Mouse (Mus musculus) liver, embryonic 14.5 days (tissue): ENCODE measurements around the gene Mrpl20. TPM values are rescaled to one million over a fixed set of nuclear protein-coding genes. Genes with fewer than 3 reads are reported as not detected.

Experiments used
- ATAC-seq: fragments of 200-750 bp; cut with Nextera tagmentation; 2 replicates; pipeline ENCODE4 v1.8.0; 2017; ENCODE audit warnings: moderate number of reproducible peaks, mild to moderate bottlenecking, moderate library complexity; ENCODE audit not compliant: insufficient read depth
- DNase-seq, 3 experiments: peaks; one replicate each; pipeline ENCODE4 v3.0.0-alpha.2; 2012 to 2013; ENCODE audit warnings: low read depth in 3 of 3, low spot score in 3 of 3
- H3K27ac ChIP-seq: fragments of 300-500 bp; sonication (generic); 2 replicates; pipeline ENCODE4 v1.5.1; 2014; ENCODE audit warnings: moderate library complexity, mild to moderate bottlenecking, control low read depth, inconsistent platforms
- H3K27me3 ChIP-seq: fragments of 300-500 bp; sonication (generic); 2 replicates; pipeline ENCODE4 v1.6.1; 2014; ENCODE audit warnings: mild to moderate bottlenecking, low read length, moderate library complexity; ENCODE audit not compliant: control insufficient read depth, insufficient read depth
- H3K36me3 ChIP-seq: fragments of 300-500 bp; sonication (generic); replicated peaks from 2 replicates; pipeline ENCODE4 v1.6.1; 2014; ENCODE audit warnings: low read depth; ENCODE audit not compliant: control insufficient read depth, insufficient read depth
- H3K4me1 ChIP-seq, 2 experiments: fragments of 200-500 bp in 1 of 2; fragments of 300-500 bp in 1 of 2; sonication (generic) in 1 of 2; replicated peaks; 2 replicates each; pipeline ENCODE4 v1.6.1; 2012 to 2014; ENCODE audit warnings: antibody characterized with exemption in 1 of 2, inconsistent platforms in 1 of 2, low read length in 1 of 2; ENCODE audit not compliant: control insufficient read depth in 2 of 2, insufficient read depth in 2 of 2
- H3K4me2 ChIP-seq: fragments of 300-500 bp; sonication (generic); 2 replicates; pipeline ENCODE4 v1.6.1; 2014; ENCODE audit warnings: low read depth, mild to moderate bottlenecking, control low read depth, moderate library complexity
- H3K4me3 ChIP-seq, 2 experiments: fragments of 200-500 bp in 1 of 2; fragments of 300-500 bp in 1 of 2; sonication (generic) in 1 of 2; 2 replicates each; pipeline ENCODE4 v1.5.1; 2012 to 2014; ENCODE audit warnings: low read depth in 2 of 2, low read length in 2 of 2, mild to moderate bottlenecking in 2 of 2, control low read depth in 1 of 2, inconsistent platforms in 1 of 2, moderate library complexity in 1 of 2; ENCODE audit not compliant: insufficient read depth in 1 of 2
- H3K9ac ChIP-seq: fragments of 300-500 bp; sonication (generic); replicated peaks from 2 replicates; pipeline ENCODE4 v1.6.1; 2014; ENCODE audit warnings: mild to moderate bottlenecking, control low read depth, moderate library complexity
- H3K9me3 ChIP-seq: fragments of 300-500 bp; sonication (generic); 2 replicates; pipeline ENCODE4 v1.6.1; 2016; ENCODE audit warnings: low read length, mixed read lengths; ENCODE audit not compliant: control insufficient read depth
- CTCF ChIP-seq: IDR thresholded peaks from 2 replicates; pipeline ENCODE4 v1.5.1; 2016; ENCODE audit warnings: antibody characterized with exemption, low read depth, control low read depth
- EP300 ChIP-seq: IDR thresholded peaks from 2 replicates; pipeline ENCODE4 v1.6.1; 2016; ENCODE audit warnings: antibody characterized with exemption, low read depth
- WGBS: fragments of 180-500 bp; shearing (Covaris S2); extraction: QIAGEN DNeasy Blood & Tissue Kit; methylation state at CpG from one replicate; pipeline ENCODE4 v1.1.7; 2014; ENCODE audit not compliant: insufficient replicate concordance; 5-methylcytosine and 5-hydroxymethylcytosine counted together
- polyA plus RNA-seq, 2 experiments: library from polyadenylated mRNA; depleted of rRNA in 1 of 2; stranded (reverse) in 1 of 2; unstranded in 1 of 2; fragments of >200 nt; fragmentation: Nextera tagmentation in 1 of 2; extraction: Ambion mirVana in 1 of 2; gene quantifications; 2 replicates each; pipeline versions ENCODE4 v1.2.1 to v1.2.3; 2012 to 2014

Gene Mrpl20
- polyA plus RNA-seq, 2 experiments, result 62.8 to 200 TPM

GRCm38 (mm10) chr4:155841651-155842270, 39.1 kb downstream of the Mrpl20 start:
- WGBS, result 46% methylated on average over 38 of the region's 38 CpGs

GRCm38 (mm10) chr4:155843231-155843630, 40.6 kb downstream of the Mrpl20 start:
- Histone ChIP-seq H3K9ac (no peak overlapping the region), H3K4me1 (peaks cover 6 to 11% of the 10 kb centered on the region in 2 experiments), H3K4me3 (no peak overlapping the region), H3K27ac (no peak overlapping the region), H3K9me3 (no peaks in the 10 kb centered on the region), H3K36me3 (no peaks in the 10 kb centered on the region), H3K27me3 (peaks cover 6% of the 10 kb centered on the region), H3K4me2 (no peak overlapping the region)
- DNase-seq (no peak), ATAC-seq (no peak)
- TF ChIP-seq EP300 (no peak), CTCF (no peak)
- WGBS, result 75% methylated on average over 5 of the region's 5 CpGs

More at GRCm38 (mm10) chr4:155841651-155842270, 39.1 kb downstream of the Mrpl20 start:
- Histone ChIP-seq H3K27ac (no peak overlapping the region), H3K9me3 (no peaks in the 10 kb centered on the region), H3K4me3 (no peak overlapping the region), H3K9ac (no peak overlapping the region), H3K4me1 (peaks cover 6 to 12% of the 10 kb centered on the region in 2 experiments; a peak in 3 of 4 replicates), H3K36me3 (no peaks in the 10 kb centered on the region), H3K4me2 (peak overlapping the region; percentile 84), H3K27me3 (peaks cover 6% of the 10 kb centered on the region)
- DNase-seq (no peak), ATAC-seq (no peak)
- no peak for TF ChIP-seq EP300
- no peak for TF ChIP-seq CTCF

GRCm38 (mm10) chr4:155846871-155847578, 44.3 kb downstream of the Mrpl20 start, which contains the start of gene Dvl1:
Gene Dvl1, plus strand, starts transcription at chr4:155847402.
- TF ChIP-seq EP300, result no peak
- peak; percentile 45 for TF ChIP-seq CTCF
- no peaks in the 10 kb centered on the region for H3K36me3 ChIP-seq
- no peaks in the 10 kb centered on the region for H3K9me3 ChIP-seq
- 5% methylated on average over 60 of the region's 65 CpGs for WGBS
- peaks cover 11 to 12% of the 10 kb centered on the region in 2 experiments; a peak in 3 of 4 replicates for H3K4me1 ChIP-seq
- ATAC-seq (peak; percentile 92), DNase-seq (peak; percentile 66 to 75 (median 72))
- no peak within 1 kb of the TSS for H3K27ac ChIP-seq
- peaks cover 6% of the 10 kb centered on the region for H3K27me3 ChIP-seq
- H3K9ac ChIP-seq, result peak within 1 kb of the TSS; percentile 75
- H3K4me3 ChIP-seq, result peak within 1 kb of the TSS; percentile 67 to 94
- H3K4me2 ChIP-seq, result peak within 1 kb of the TSS; percentile 99

DNA sequence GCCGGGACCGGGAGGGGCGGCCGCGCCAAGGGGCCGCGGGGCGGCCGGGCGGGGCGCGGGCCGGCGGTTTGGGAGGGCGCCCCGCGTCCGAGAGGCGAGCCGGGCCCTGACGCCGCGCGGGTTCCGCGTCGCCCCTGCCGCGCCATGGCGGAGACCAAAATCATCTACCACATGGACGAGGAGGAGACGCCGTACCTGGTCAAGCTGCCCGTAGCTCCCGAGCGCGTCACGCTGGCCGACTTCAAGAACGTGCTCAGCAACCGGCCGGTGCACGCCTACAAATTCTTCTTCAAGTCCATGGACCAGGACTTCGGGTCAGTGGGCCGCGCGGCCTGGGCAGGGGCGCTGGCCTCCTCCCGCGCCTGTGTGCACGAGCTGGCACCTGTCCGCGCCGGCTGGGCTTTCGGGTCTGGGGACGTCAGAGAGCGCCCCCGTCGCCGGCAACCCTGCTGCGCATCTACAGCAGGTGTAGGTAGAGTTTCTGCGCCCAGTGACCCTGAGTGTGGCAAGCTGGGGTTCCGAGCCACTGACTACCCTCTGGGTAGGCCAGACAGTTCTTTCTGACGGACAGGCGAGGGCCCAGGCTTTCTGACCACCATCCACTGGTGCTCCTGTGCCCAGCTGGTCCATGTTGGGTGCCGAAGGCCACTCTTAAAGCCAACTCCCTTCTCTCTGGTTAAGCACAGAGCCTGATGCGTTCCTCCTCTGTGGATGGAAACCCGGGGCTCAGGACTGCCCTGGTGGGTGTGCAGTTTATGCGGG, 45.1 kb downstream of the Mrpl20 start:
- no peak for TF ChIP-seq EP300
- no peak; the same call in 1 of the 2 replicates for TF ChIP-seq CTCF
- ATAC-seq (peak; percentile 71), DNase-seq (no peak)
- peaks cover 1% of the 10 kb centered on the region for H3K27me3 ChIP-seq
- H3K36me3 ChIP-seq, result no peaks in the 10 kb centered on the region
- peak overlapping the region; percentile 62 to 94 for H3K4me3 ChIP-seq
- peak overlapping the region; percentile 99 for H3K4me2 ChIP-seq
- no peaks in the 10 kb centered on the region for H3K9me3 ChIP-seq
- 1% methylated on average over 57 of the region's 69 CpGs for WGBS
- H3K9ac ChIP-seq, result peak overlapping the region; percentile 75
- no peak overlapping the region for H3K27ac ChIP-seq
- H3K4me1 ChIP-seq, result peaks cover 11 to 12% of the 10 kb centered on the region in 2 experiments; a peak in 3 of 4 replicates
